Mouse (Mus musculus) fibroblast of lung, adult 2 months (primary cell): ENCODE results near the gene Bend5.

ENCODE experiments used
- DNase-seq: peaks from one replicate; pipeline ENCODE4 v3.0.0-alpha.2; 2011; ENCODE audit warnings: low read depth

The Bend5 gene

GRCm38 (mm10) chr4:111414818-111415488 lies at the start of gene Bend5:
Gene Bend5, plus strand, starts transcription at chr4:111415006.
- DNase-seq = no peak

- DNase-seq = no peak
These were observed 47.0 kb upstream of the Bend5 start for GRCm38 (mm10) chr4:111367771-111368170.

- DNase-seq = no peak
These were observed 37.6 kb upstream of the Bend5 start for GRCm38 (mm10) chr4:111377159-111377558.

GRCm38 (mm10) chr4:111378071-111378470 lies 36.7 kb upstream of the Bend5 start:
- DNase-seq = no peak

- no peak for DNase-seq
These were observed 31.7 kb upstream of the Bend5 start for GRCm38 (mm10) chr4:111383101-111383500.

- no peak for DNase-seq
These were observed 24.1 kb upstream of the Bend5 start for GRCm38 (mm10) chr4:111390736-111391135.

GRCm38 (mm10) chr4:111399784-111400183 lies 15.0 kb upstream of the Bend5 start:
- no peak for DNase-seq

- DNase-seq = no peak
These were observed 14.1 kb upstream of the Bend5 start for GRCm38 (mm10) chr4:111400676-111401075.

GRCm38 (mm10) chr4:111403243-111403642 lies 11.6 kb upstream of the Bend5 start:
- DNase-seq = no peak

- DNase-seq = no peak
These were observed 4.1 kb upstream of the Bend5 start for GRCm38 (mm10) chr4:111410731-111411130.

- no peak for DNase-seq
These were observed 407 bp upstream of the Bend5 start for GRCm38 (mm10) chr4:111414399-111414798.

- DNase-seq = no peak
These were observed 1.3 kb downstream of the Bend5 start for GRCm38 (mm10) chr4:111416126-111416525.

- no peak for DNase-seq
These were observed 1.7 kb downstream of the Bend5 start for GRCm38 (mm10) chr4:111416551-111416950.

- no peak for DNase-seq
These were observed 2.9 kb downstream of the Bend5 start for GRCm38 (mm10) chr4:111417716-111418115.

GRCm38 (mm10) chr4:111419476-111419875 lies 4.7 kb downstream of the Bend5 start:
- no peak for DNase-seq

GRCm38 (mm10) chr4:111420031-111420430 lies 5.2 kb downstream of the Bend5 start:
- peak; percentile 27 for DNase-seq

- DNase-seq = no peak
These were observed 6.1 kb downstream of the Bend5 start for GRCm38 (mm10) chr4:111420955-111421354.

- DNase-seq = no peak
These were observed 7.0 kb downstream of the Bend5 start for GRCm38 (mm10) chr4:111421785-111422184.

- DNase-seq = no peak
These were observed 9.7 kb downstream of the Bend5 start for GRCm38 (mm10) chr4:111424371-111424950.

- DNase-seq = no peak
These were observed 10.4 kb downstream of the Bend5 start for GRCm38 (mm10) chr4:111425170-111425569.

GRCm38 (mm10) chr4:111431186-111431585 lies 16.4 kb downstream of the Bend5 start:
- no peak for DNase-seq

- DNase-seq = no peak
These were observed 17.2 kb downstream of the Bend5 start for GRCm38 (mm10) chr4:111432013-111432412.

- no peak for DNase-seq
These were observed 17.6 kb downstream of the Bend5 start for GRCm38 (mm10) chr4:111432417-111432816.

- no peak for DNase-seq
These were observed 26.9 kb downstream of the Bend5 start for GRCm38 (mm10) chr4:111441709-111442108.
